Mouse (Mus musculus) neural tube, embryonic 14.5 days (tissue): ENCODE results near the gene Smc1b. TPM values are rescaled to one million over a fixed set of nuclear protein-coding genes. Genes with fewer than 3 reads are reported as not detected.

Experiments used
- ATAC-seq: fragments of 200-750 bp; cut with Nextera tagmentation; 2 replicates; pipeline ENCODE4 v1.8.0; 2017; ENCODE audit warnings: low read depth, mild to moderate bottlenecking, moderate TSS enrichment, moderate library complexity
- H3K27ac ChIP-seq: fragments of 300-500 bp; sonication (generic); 2 replicates; pipeline ENCODE4 v1.5.1; 2014; ENCODE audit warnings: low read depth, mild to moderate bottlenecking, control low read depth, low read length, moderate library complexity, mixed read lengths
- H3K27me3 ChIP-seq: fragments of 300-500 bp; sonication (generic); 2 replicates; pipeline ENCODE4 v1.6.1; 2014; ENCODE audit warnings: low read length; ENCODE audit not compliant: control insufficient read depth, insufficient read depth
- H3K36me3 ChIP-seq: fragments of 300-500 bp; sonication (generic); 2 replicates; pipeline ENCODE4 v1.6.1; 2014; ENCODE audit warnings: low read length, mixed read lengths; ENCODE audit not compliant: control insufficient read depth, insufficient read depth
- H3K4me1 ChIP-seq: fragments of 300-500 bp; sonication (generic); 2 replicates; pipeline ENCODE4 v1.6.1; 2014; ENCODE audit warnings: low read length; ENCODE audit not compliant: control insufficient read depth, insufficient read depth
- H3K4me2 ChIP-seq: fragments of 300-500 bp; sonication (generic); 2 replicates; pipeline ENCODE4 v1.6.1; 2014; ENCODE audit warnings: mild to moderate bottlenecking, low read depth, low read length, control low read depth
- H3K4me3 ChIP-seq: fragments of 300-500 bp; sonication (generic); 2 replicates; pipeline ENCODE4 v1.5.1; 2014; ENCODE audit warnings: low read depth, low read length, control low read depth, mixed read lengths
- H3K9ac ChIP-seq: fragments of 300-500 bp; sonication (generic); replicated peaks from 2 replicates; pipeline ENCODE4 v1.6.1; 2014; ENCODE audit warnings: low read depth, mild to moderate bottlenecking, control low read depth, low read length, mixed read lengths
- H3K9me3 ChIP-seq: fragments of 300-500 bp; sonication (generic); 2 replicates; pipeline ENCODE4 v1.6.1; 2016; ENCODE audit warnings: low read length; ENCODE audit not compliant: control insufficient read depth
- WGBS: fragments of 180-500 bp; shearing (Covaris S2); extraction: QIAGEN DNeasy Blood & Tissue Kit; methylation state at CpG from one replicate; pipeline ENCODE4 v1.1.7; 2014; 5-methylcytosine and 5-hydroxymethylcytosine counted together
- polyA plus RNA-seq: library from polyadenylated mRNA; unstranded; fragments of >200 nt; fragmentation: Nextera tagmentation; extraction: Ambion mirVana; gene quantifications from 2 replicates; pipeline ENCODE4 v1.2.1, GENCODE M21; 2014

The Smc1b gene
- polyA plus RNA-seq, 1 experiment from 2014 or later, result 0.08 TPM

- H3K27me3 ChIP-seq, result no peaks in the 10 kb centered on the region
- H3K36me3 ChIP-seq, result peaks cover 27% of the 10 kb centered on the region
- H3K9ac ChIP-seq, result no peak overlapping the region
- no peak overlapping the region for H3K27ac ChIP-seq
- H3K4me3 ChIP-seq, result no peak overlapping the region
- ATAC-seq, result no peak
- no peaks in the 10 kb centered on the region for H3K4me1 ChIP-seq
- H3K4me2 ChIP-seq, result no peak overlapping the region
- WGBS, result 88% methylated on average over 3 of the region's 3 CpGs
- no peaks in the 10 kb centered on the region for H3K9me3 ChIP-seq
Measured at GRCm38 (mm10) chr15:85054098-85054497, 77.7 kb downstream of the Smc1b start.

GRCm38 (mm10) chr15:85049758-85050157, 82.0 kb downstream of the Smc1b start:
- H3K4me1 ChIP-seq, result no peaks in the 10 kb centered on the region
- H3K27ac ChIP-seq, result no peak overlapping the region
- peaks cover 39% of the 10 kb centered on the region for H3K36me3 ChIP-seq
- H3K27me3 ChIP-seq, result no peaks in the 10 kb centered on the region
- no peak overlapping the region for H3K4me3 ChIP-seq
- ATAC-seq, result no peak
- no peak overlapping the region for H3K4me2 ChIP-seq
- H3K9me3 ChIP-seq, result no peaks in the 10 kb centered on the region
- H3K9ac ChIP-seq, result no peak overlapping the region
- 95% methylated on average over 1 of the region's 1 CpGs for WGBS

GRCm38 (mm10) chr15:85047865-85048264, 83.9 kb downstream of the Smc1b start:
- H3K4me2 ChIP-seq, result no peak overlapping the region
- no peak overlapping the region for H3K27ac ChIP-seq
- no peak overlapping the region for H3K4me3 ChIP-seq
- H3K9ac ChIP-seq, result no peak overlapping the region
- H3K36me3 ChIP-seq, result peaks cover 33% of the 10 kb centered on the region
- no peaks in the 10 kb centered on the region for H3K27me3 ChIP-seq
- H3K9me3 ChIP-seq, result no peaks in the 10 kb centered on the region
- H3K4me1 ChIP-seq, result peaks cover 2% of the 10 kb centered on the region
- ATAC-seq, result no peak
- WGBS, result 95% methylated on average over 4 of the region's 4 CpGs

GRCm38 (mm10) chr15:85046230-85046950, 85.4 kb downstream of the Smc1b start:
- Histone ChIP-seq H3K36me3 (peaks cover 28% of the 10 kb centered on the region), H3K4me1 (peaks cover 16% of the 10 kb centered on the region), H3K4me2 (no peak overlapping the region), H3K9ac (no peak overlapping the region), H3K9me3 (no peaks in the 10 kb centered on the region), H3K27me3 (no peaks in the 10 kb centered on the region), H3K4me3 (no peak overlapping the region), H3K27ac (no peak overlapping the region)
- 93% methylated on average over 14 of the region's 14 CpGs for WGBS
- ATAC-seq, result no peak

- Histone ChIP-seq H3K27me3 (no peaks in the 10 kb centered on the region), H3K4me2 (no peak overlapping the region), H3K9me3 (no peaks in the 10 kb centered on the region), H3K27ac (no peak overlapping the region), H3K4me1 (peaks cover 16% of the 10 kb centered on the region), H3K9ac (no peak overlapping the region), H3K36me3 (peaks cover 12% of the 10 kb centered on the region; the same call in 1 of the 2 replicates), H3K4me3 (no peak overlapping the region)
- 84% methylated on average over 5 of the region's 5 CpGs for WGBS
- ATAC-seq, result no peak
Measured at GRCm38 (mm10) chr15:85043761-85044160, 88.0 kb downstream of the Smc1b start.

- WGBS, result 47% methylated on average over 5 of the region's 5 CpGs
Measured at GRCm38 (mm10) chr15:85043116-85043515, 88.6 kb downstream of the Smc1b start.

GRCm38 (mm10) chr15:85042361-85042954, 89.3 kb downstream of the Smc1b start:
- Histone ChIP-seq H3K27ac (peak overlapping the region; percentile 72), H3K4me2 (no peak overlapping the region), H3K4me3 (no peak overlapping the region), H3K9ac (peak overlapping the region; percentile 34), H3K27me3 (no peaks in the 10 kb centered on the region), H3K4me1 (peaks cover 20% of the 10 kb centered on the region), H3K9me3 (no peaks in the 10 kb centered on the region), H3K36me3 (0 out of 2 replicates have a peak, but pooled peaks cover 4% of the 10 kb centered on the region)
- ATAC-seq, result peak; percentile 50
- 8% methylated on average over 4 of the region's 4 CpGs for WGBS

More at GRCm38 (mm10) chr15:85043116-85043515, 88.6 kb downstream of the Smc1b start:
- ATAC-seq, result no peak
- peak overlapping the region; percentile 34; the same call in 1 of the 2 replicates for H3K9ac ChIP-seq
- no peaks in the 10 kb centered on the region for H3K9me3 ChIP-seq
- H3K4me3 ChIP-seq, result no peak overlapping the region
- no peaks in the 10 kb centered on the region for H3K27me3 ChIP-seq
- peaks cover 16% of the 10 kb centered on the region for H3K4me1 ChIP-seq
- peaks cover 6% of the 10 kb centered on the region; the same call in 1 of the 2 replicates for H3K36me3 ChIP-seq
- H3K27ac ChIP-seq, result peak overlapping the region; percentile 72
- H3K4me2 ChIP-seq, result 0 out of 2 replicates have a peak overlapping the region, but pooled peaks have one; percentile 8

- ATAC-seq, result no peak
- Histone ChIP-seq H3K4me1 (peaks cover 20% of the 10 kb centered on the region), H3K9me3 (no peaks in the 10 kb centered on the region), H3K27ac (peak overlapping the region; percentile 57), H3K27me3 (no peaks in the 10 kb centered on the region), H3K9ac (no peak overlapping the region), H3K36me3 (0 out of 2 replicates have a peak, but pooled peaks cover 4% of the 10 kb centered on the region), H3K4me2 (no peak overlapping the region), H3K4me3 (no peak overlapping the region)
- WGBS, result 82% methylated on average over 10 of the region's 10 CpGs
Measured at GRCm38 (mm10) chr15:85041546-85042225, 90.1 kb downstream of the Smc1b start.

- 2% methylated on average over 8 of the region's 8 CpGs for WGBS
- Histone ChIP-seq H3K27ac (no peak overlapping the region), H3K4me2 (peak overlapping the region; percentile 72), H3K4me1 (peaks cover 16% of the 10 kb centered on the region), H3K4me3 (peak overlapping the region; percentile 76), H3K9me3 (no peaks in the 10 kb centered on the region), H3K36me3 (no peaks in the 10 kb centered on the region), H3K27me3 (no peaks in the 10 kb centered on the region), H3K9ac (peak overlapping the region; percentile 74)
- ATAC-seq, result no peak
Measured at GRCm38 (mm10) chr15:85037343-85037690, 94.4 kb downstream of the Smc1b start.
